Mouse (Mus musculus) activated CD4-positive, CD25-positive, alpha-beta regulatory T cell, adult 9 weeks (primary cell): ENCODE measurements around the gene AA986860. TPM values are rescaled to one million over a fixed set of nuclear protein-coding genes. Genes with fewer than 3 reads are reported as not detected.

Experiments used
- polyA plus RNA-seq: library from polyadenylated mRNA; unstranded; fragments of 100-300 nt; shearing (Covaris generic); gene quantifications from one replicate; pipeline ENCODE4 v1.2.1, GENCODE M21; 2017

Gene AA986860
- 0.45 TPM for polyA plus RNA-seq

GRCm38 (mm10) chr1:130731741-130732337 lies at the start of gene AA986860:
Gene AA986860 (plus strand): TSS chr1:130731976.

DNA sequence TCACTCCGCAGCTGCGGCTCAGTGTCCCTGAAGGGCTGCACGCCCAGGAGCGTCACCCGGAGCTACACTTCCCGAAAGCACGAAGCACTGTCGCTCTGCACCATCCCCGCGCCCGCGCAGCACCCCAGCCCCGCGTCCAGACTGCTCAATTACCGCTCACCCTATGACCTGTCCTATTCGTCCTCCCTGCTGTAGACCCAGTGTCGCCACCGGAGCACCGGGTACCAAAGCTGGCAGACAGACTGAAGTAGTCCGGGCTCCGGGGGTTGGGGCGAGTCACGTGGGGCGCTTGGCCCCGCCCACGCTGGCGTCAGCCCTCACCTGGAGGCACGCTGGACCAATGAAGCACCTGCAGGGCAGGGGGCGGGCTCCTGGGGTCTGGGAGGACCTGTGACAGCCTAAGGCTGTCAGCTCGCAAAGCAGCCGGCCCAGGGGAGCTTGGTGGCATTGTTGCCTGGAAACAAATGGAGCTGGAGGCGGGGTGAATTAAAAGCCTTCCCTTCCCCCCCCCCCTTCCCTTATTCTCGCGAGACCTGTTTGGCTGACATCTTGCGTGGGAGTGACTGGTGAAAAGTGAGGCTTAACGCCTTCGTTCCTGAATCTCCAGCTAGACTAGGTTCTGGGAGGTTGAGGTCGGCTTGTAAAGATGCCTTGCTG lies 16.1 kb upstream of the AA986860 start, which contains the start of gene Gm29427:
Gm29427 (minus strand) TSS at position 239 of the 657 bp plus-strand sequence.

DNA sequence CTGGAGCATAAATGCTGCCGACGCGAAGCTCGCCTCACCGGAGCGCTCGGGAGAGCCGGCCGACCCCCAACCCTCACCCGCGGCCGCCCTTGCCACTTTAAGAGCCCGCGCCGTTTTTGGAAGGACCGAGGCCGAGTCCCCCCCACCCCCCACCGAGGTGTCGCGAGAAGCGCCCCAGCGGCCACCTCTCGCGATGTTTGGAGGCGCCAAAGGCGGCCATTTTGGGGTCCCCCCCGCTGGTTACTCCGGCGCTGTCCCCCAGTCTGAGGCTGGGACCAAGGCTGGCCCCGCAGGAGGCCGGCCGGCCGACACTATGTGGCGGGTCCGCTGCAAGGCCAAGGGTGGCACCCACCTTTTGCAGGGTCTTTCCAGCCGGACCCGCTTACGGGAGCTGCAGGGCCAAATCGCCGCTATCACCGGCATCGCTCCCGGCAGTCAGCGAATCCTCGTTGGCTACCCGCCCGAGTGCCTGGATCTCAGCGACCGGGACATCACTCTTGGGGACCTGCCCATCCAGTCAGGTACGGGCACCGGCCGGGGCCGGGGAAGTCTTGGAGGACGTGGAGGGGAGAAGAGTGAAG lies 14.4 kb upstream of the AA986860 start, which contains the start of gene Yod1:
Yod1 (plus strand) TSS at position 37 of the 581 bp plus-strand sequence.

DNA sequence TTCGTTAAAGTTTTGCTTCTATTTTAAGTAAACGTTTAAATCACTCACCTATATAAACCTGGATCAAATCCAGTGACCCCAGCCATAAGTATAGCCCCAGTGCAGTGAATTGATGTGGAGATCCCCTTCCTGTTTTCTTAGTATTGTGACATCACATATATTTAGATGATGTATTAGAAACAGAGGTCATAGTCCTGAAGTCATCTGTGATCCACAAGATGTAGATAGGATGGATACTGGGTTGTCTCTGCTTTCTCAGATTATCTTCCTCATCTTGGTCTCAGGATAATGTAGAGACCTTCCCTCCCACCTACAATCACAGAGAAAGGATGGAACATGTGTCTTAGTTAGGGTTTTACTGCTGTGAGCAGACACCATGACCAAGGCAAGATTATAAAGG lies 2.6 kb upstream of the AA986860 start, which contains the start of gene Pfkfb2:
Pfkfb2 (minus strand) TSS at position 101 of the 400 bp plus-strand sequence.

Other genes starting within 250 kb of the AA986860 start
- gene Zp3r, start 102.4 kb upstream of the AA986860 start, polyA plus RNA-seq, result not detected
- gene C4bp, start 70.3 kb upstream of the AA986860 start, polyA plus RNA-seq, result not detected
- gene Gm29427, start 16.2 kb upstream of the AA986860 start, polyA plus RNA-seq, result not detected
- gene Yod1, start 14.6 kb upstream of the AA986860 start, polyA plus RNA-seq, result 5.8 TPM
- gene Pfkfb2, start 2.7 kb upstream of the AA986860 start, polyA plus RNA-seq, result 4.9 TPM
- 0.32 TPM for gene Fcamr, start 68.9 kb downstream of the AA986860 start, polyA plus RNA-seq
- gene Pigr, start 94.7 kb downstream of the AA986860 start, polyA plus RNA-seq, result 0.26 TPM
- 4.7 TPM for gene Fcmr, start 133.7 kb downstream of the AA986860 start, polyA plus RNA-seq
- gene Il24, start 155.5 kb downstream of the AA986860 start, polyA plus RNA-seq, result not detected
- not detected for gene Il20, start 179.5 kb downstream of the AA986860 start, polyA plus RNA-seq
- not detected for gene Il19, start 208.1 kb downstream of the AA986860 start, polyA plus RNA-seq